Mouse (Mus musculus) CH12.LX (cell line): ENCODE data around the gene Gpr146.

Source experiments
- CHD2 ChIP-seq: IDR thresholded peaks from 2 replicates; pipeline ENCODE4 v1.6.1; 2011; ENCODE audit warnings: low read length, improper control_type of control experiment
- CTCF ChIP-seq, 2 experiments: IDR thresholded peaks in 1 of 2; conservative IDR thresholded peaks in 1 of 2; 2 replicates each; pipeline ENCODE4 v1.5.1; 2011 to 2012; ENCODE audit warnings: low read depth in 2 of 2, low read length in 2 of 2, improper control_type of control experiment in 1 of 2, inconsistent platforms in 1 of 2, mild to moderate bottlenecking in 1 of 2, moderate library complexity in 1 of 2
- E2F4 ChIP-seq: IDR thresholded peaks from 2 replicates; pipeline ENCODE4 v1.6.1; 2011; ENCODE audit warnings: low read depth, low read length, improper control_type of control experiment; ENCODE audit not compliant: insufficient replicate concordance
- JUND ChIP-seq: conservative IDR thresholded peaks from 2 replicates; pipeline ENCODE4 v1.6.1; 2011; ENCODE audit warnings: low read depth, low read length, improper control_type of control experiment
- MAFK ChIP-seq: IDR thresholded peaks from 2 replicates; pipeline ENCODE4 v1.6.1; 2011; ENCODE audit warnings: low read length, improper control_type of control experiment; ENCODE audit not compliant: insufficient replicate concordance
- MYC ChIP-seq: IDR thresholded peaks from 2 replicates; pipeline ENCODE4 v1.6.1; 2011; ENCODE audit warnings: low read depth, mild to moderate bottlenecking, improper control_type of control experiment, low read length
- POLR2AphosphoS2 ChIP-seq: IDR thresholded peaks from 2 replicates; pipeline ENCODE4 v1.6.1; 2011; ENCODE audit warnings: low read depth, low read length, improper control_type of control experiment
- TCF12 ChIP-seq: IDR thresholded peaks from 2 replicates; pipeline ENCODE4 v1.6.1; 2014; ENCODE audit warnings: low read depth, mild to moderate bottlenecking, inconsistent platforms, low read length, improper control_type of control experiment
- USF1 ChIP-seq: IDR thresholded peaks from 2 replicates; pipeline ENCODE4 v1.6.1; 2014; ENCODE audit warnings: low read depth, mild to moderate bottlenecking, inconsistent platforms, low read length, improper control_type of control experiment
- USF2 ChIP-seq: conservative IDR thresholded peaks from 2 replicates; pipeline ENCODE4 v1.6.1; 2011; ENCODE audit warnings: low read depth, low read length, improper control_type of control experiment
- ZMIZ1 ChIP-seq: IDR thresholded peaks from 2 replicates; pipeline ENCODE4 v1.6.1; 2012; ENCODE audit warnings: low read depth, mild to moderate bottlenecking, inconsistent platforms, low read length, improper control_type of control experiment

- TF ChIP-seq CHD2 (no peak), MAFK (no peak), ZMIZ1 (no peak), E2F4 (no peak), MYC (no peak), USF1 (no peak), CTCF (conservative IDR thresholded peaks at IDR 0.05 in 1 of 2, IDR thresholded peaks at IDR 0.05 in 1 of 2; ENCODE audit: low read depth in 2 of 2, low read length in 2 of 2) (no peak), POLR2AphosphoS2 (no peak), USF2 (no peak), JUND (no peak), TCF12 (no peak)
Measured at GRCm38 (mm10) chr5:139403692-139404260, 26.3 kb downstream of the Gpr146 start.
